Mouse (Mus musculus) limb, embryonic 11.5 days (tissue): Measurements from ENCODE around the gene Slamf9. TPM values are rescaled to one million over a fixed set of nuclear protein-coding genes. Genes with fewer than 3 reads are reported as not detected.

ENCODE experiments used
- ATAC-seq: fragments of 200-750 bp; cut with Nextera tagmentation; 2 replicates; pipeline ENCODE4 v1.8.0; 2017; ENCODE audit warnings: low read depth; ENCODE audit not compliant: insufficient number of reproducible peaks, low FRiP score, low TSS enrichment
- DNase-seq: peaks from one replicate; pipeline ENCODE4 v3.0.0-alpha.2; 2015; ENCODE audit warnings: low spot score
- H3K27ac ChIP-seq: fragments of 300-500 bp; sonication (generic); replicated peaks from 2 replicates; pipeline ENCODE4 v1.5.1; 2014; ENCODE audit warnings: low read depth, mild to moderate bottlenecking, low read length
- H3K27me3 ChIP-seq: fragments of 300-500 bp; sonication (generic); 2 replicates; pipeline ENCODE4 v1.6.1; 2014; ENCODE audit warnings: mild to moderate bottlenecking, low read length, mixed read lengths; ENCODE audit not compliant: control insufficient read depth, insufficient read depth
- H3K36me3 ChIP-seq: fragments of 300-500 bp; sonication (generic); 2 replicates; pipeline ENCODE4 v1.6.1; 2014; ENCODE audit warnings: mild to moderate bottlenecking, low read length, moderate library complexity, mixed read lengths; ENCODE audit not compliant: control insufficient read depth, insufficient read depth
- H3K4me1 ChIP-seq: fragments of 300-500 bp; sonication (generic); 2 replicates; pipeline ENCODE4 v1.6.1; 2014; ENCODE audit warnings: low read length, mixed read lengths; ENCODE audit not compliant: control insufficient read depth, insufficient read depth
- H3K4me2 ChIP-seq: fragments of 300-500 bp; sonication (generic); 2 replicates; pipeline ENCODE4 v1.6.1; 2014; ENCODE audit warnings: low read depth, mild to moderate bottlenecking, moderate library complexity; ENCODE audit not compliant: severe bottlenecking
- H3K4me3 ChIP-seq: fragments of 300-500 bp; sonication (generic); 2 replicates; pipeline ENCODE4 v1.5.1; 2014; ENCODE audit warnings: low read depth, low read length
- H3K9ac ChIP-seq: fragments of 300-500 bp; sonication (generic); 2 replicates; pipeline ENCODE4 v1.6.1; 2014; ENCODE audit warnings: mild to moderate bottlenecking, low read length
- H3K9me3 ChIP-seq: fragments of 300-500 bp; sonication (generic); 2 replicates; pipeline ENCODE4 v1.6.1; 2016; ENCODE audit warnings: low read length; ENCODE audit not compliant: control insufficient read depth
- WGBS: fragments of 180-500 bp; shearing (Covaris S2); extraction: QIAGEN DNeasy Blood & Tissue Kit; methylation state at CpG from one replicate; pipeline ENCODE4 v1.1.7; 2014; 5-methylcytosine and 5-hydroxymethylcytosine counted together
- polyA plus RNA-seq: library from polyadenylated mRNA; unstranded; fragments of >200 nt; fragmentation: Nextera tagmentation; extraction: Ambion mirVana; gene quantifications from 2 replicates; pipeline ENCODE4 v1.2.1, GENCODE M21; 2014

The Slamf9 gene
- polyA plus RNA-seq, 1 experiment from 2014 or later, result 0.25 TPM

DNA sequence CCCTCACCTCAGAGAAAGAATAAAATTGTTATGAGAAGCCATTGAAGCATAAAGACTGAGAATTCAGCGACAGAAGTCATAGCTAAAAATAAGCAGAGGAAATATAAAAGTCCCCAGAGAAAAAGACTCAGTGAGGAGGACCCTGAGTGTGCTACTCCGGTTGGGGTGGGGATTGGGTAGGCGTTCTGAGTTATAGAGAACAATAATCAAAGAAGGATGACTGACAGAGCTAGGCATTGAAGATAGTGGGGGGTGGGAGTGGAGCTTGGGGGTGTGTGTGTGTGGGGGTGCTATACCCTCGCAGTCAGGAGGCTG is 41.4 kb upstream of the Slamf9 start:
- no peak overlapping the region for H3K9ac ChIP-seq
- DNase-seq, result no peak
- H3K4me1 ChIP-seq, result no peaks in the 10 kb centered on the region
- no peak for ATAC-seq
- H3K9me3 ChIP-seq, result no peaks in the 10 kb centered on the region
- no peak overlapping the region for H3K4me2 ChIP-seq
- no peaks in the 10 kb centered on the region for H3K27me3 ChIP-seq
- 87% methylated on average over 4 of the region's 4 CpGs for WGBS
- H3K27ac ChIP-seq, result no peak overlapping the region
- H3K4me3 ChIP-seq, result no peak overlapping the region
- no peaks in the 10 kb centered on the region for H3K36me3 ChIP-seq

DNA sequence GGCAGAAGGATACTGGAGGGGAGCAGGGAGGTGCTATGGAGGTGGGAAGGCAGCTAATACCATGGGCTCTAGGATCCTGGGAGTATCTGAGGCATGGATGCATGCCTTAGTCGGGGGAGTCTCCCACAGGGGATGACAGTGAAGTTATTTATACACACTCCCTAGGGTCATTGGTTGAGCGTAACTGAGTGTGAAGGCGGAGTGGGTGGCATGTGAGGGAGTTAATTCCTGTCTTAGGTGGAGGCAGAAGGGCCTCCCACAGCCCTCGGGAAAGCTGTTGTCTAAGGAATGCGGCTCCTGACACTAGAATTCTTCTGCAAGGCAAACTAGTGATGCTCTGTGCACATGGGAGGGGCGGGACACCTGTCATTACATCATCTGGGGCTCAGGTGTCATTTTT is 38.4 kb upstream of the Slamf9 start:
- no peaks in the 10 kb centered on the region for H3K4me1 ChIP-seq
- H3K27ac ChIP-seq, result no peak overlapping the region
- H3K4me3 ChIP-seq, result no peak overlapping the region
- H3K36me3 ChIP-seq, result no peaks in the 10 kb centered on the region
- WGBS, result 57% methylated on average over 6 of the region's 6 CpGs
- no peaks in the 10 kb centered on the region for H3K27me3 ChIP-seq
- DNase-seq, result no peak
- no peak; the same call in 1 of the 2 replicates for ATAC-seq
- H3K4me2 ChIP-seq, result no peak overlapping the region
- H3K9me3 ChIP-seq, result no peaks in the 10 kb centered on the region
- H3K9ac ChIP-seq, result no peak overlapping the region

DNA sequence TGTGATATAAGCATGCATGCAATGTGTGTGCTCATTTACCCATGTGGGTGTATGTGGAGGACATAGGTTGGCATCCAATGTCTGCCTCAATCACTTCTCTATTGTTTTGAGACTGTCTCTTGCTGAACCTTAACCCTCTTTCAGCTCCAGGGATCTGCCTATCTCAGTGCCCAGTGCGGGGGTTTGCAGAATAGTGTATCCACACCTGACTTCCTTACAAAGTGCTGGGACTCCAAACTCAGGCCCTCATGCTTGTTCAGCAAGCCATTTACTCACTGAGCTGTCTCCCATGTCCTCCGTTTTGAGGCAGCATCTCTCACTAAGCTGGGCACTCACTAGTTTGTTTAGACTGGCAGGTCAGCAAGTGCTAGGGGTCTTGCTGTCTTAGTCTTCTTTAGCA is 36.5 kb upstream of the Slamf9 start:
- ATAC-seq, result no peak
- WGBS, result 82% methylated on average over 2 of the region's 2 CpGs
- H3K36me3 ChIP-seq, result no peaks in the 10 kb centered on the region

DNA sequence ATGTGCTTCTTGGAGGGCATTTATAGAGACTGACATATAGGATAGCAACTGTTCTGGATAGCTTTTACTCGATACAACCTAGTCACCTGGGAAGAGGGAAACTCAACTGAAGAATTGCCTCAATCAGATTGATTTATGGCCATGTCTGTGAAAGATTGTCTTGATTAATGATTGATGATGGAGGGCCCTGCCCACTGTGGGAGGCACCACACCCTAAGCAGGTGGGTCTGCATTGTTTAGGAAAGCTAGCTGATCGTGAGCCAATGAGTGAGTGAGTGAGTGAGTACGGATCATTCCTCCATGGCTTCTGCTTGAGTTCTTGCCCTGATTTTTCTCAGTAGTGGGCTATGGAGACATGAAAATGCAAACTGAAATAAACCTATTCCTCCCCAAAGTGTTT is 34.6 kb upstream of the Slamf9 start:
- Histone ChIP-seq H3K36me3 (no peaks in the 10 kb centered on the region), H3K9ac (no peak overlapping the region), H3K9me3 (no peaks in the 10 kb centered on the region), H3K4me3 (no peak overlapping the region), H3K27ac (no peak overlapping the region), H3K4me2 (no peak overlapping the region), H3K27me3 (no peaks in the 10 kb centered on the region), H3K4me1 (no peaks in the 10 kb centered on the region)
- ATAC-seq (no peak), DNase-seq (no peak)
- 82% methylated on average over 3 of the region's 3 CpGs for WGBS

More for the DNA sequence above, 36.5 kb upstream of the Slamf9 start:
- no peak for DNase-seq
- Histone ChIP-seq H3K4me1 (no peaks in the 10 kb centered on the region), H3K9me3 (no peaks in the 10 kb centered on the region), H3K9ac (no peak overlapping the region), H3K27ac (no peak overlapping the region), H3K27me3 (no peaks in the 10 kb centered on the region), H3K4me3 (no peak overlapping the region), H3K4me2 (no peak overlapping the region)

DNA sequence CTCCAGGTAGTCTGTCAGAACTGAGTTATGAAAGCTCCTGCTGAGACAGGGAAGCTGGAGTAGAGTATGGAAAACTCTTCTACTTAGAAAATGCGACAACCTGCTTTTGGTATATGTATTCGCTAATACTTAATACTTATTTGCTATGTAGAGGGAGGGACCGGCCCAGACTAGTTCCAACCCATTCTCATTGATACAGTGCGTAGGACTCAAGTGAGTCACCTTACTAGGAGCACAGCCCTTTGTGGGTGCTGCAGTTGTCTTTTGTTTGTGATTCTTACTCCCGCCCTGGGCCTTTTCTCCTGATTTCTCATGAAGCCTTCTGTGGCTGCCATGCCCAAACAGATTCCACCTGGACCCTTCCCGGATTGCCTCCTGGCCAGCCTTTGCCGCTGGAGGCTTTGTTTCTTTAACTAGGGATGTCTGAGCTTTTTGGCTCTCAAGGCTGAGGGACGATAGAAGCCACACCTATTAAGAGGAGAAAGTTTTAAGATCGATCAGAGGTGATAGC is 33.2 kb upstream of the Slamf9 start:
- DNase-seq (no peak), ATAC-seq (no peak)
- Histone ChIP-seq H3K27ac (no peak overlapping the region), H3K4me2 (no peak overlapping the region), H3K36me3 (no peaks in the 10 kb centered on the region), H3K4me3 (no peak overlapping the region), H3K9me3 (no peaks in the 10 kb centered on the region), H3K9ac (no peak overlapping the region), H3K27me3 (no peaks in the 10 kb centered on the region), H3K4me1 (no peaks in the 10 kb centered on the region)
- 86% methylated on average over 9 of the region's 9 CpGs for WGBS

DNA sequence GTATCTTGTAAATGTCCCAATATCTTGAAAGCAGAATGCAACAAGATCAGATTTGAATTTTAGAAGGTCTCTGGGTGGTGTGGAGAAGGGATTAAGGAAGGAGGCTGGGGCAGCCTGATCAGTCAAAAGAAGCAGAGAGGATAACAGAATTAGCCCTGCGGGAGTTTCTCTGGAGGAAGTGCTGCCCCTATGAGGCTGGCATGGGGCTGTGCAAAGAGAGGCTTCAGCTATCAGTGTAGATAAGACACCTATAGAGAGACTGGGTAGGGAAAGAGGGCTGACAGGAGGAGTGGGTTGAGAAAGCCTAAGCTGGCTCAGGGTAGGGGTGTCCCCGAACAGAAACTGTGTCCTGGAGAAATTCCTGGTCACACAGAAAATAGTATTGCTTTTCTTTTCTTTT is 24.9 kb upstream of the Slamf9 start:
- ATAC-seq (no peak), DNase-seq (no peak)
- no peak overlapping the region for H3K4me3 ChIP-seq
- no peak overlapping the region for H3K4me2 ChIP-seq
- no peaks in the 10 kb centered on the region for H3K4me1 ChIP-seq
- H3K27me3 ChIP-seq, result no peaks in the 10 kb centered on the region
- WGBS, result 53% methylated on average over 2 of the region's 2 CpGs
- no peaks in the 10 kb centered on the region for H3K36me3 ChIP-seq
- no peak overlapping the region for H3K9ac ChIP-seq
- H3K9me3 ChIP-seq, result no peaks in the 10 kb centered on the region
- H3K27ac ChIP-seq, result no peak overlapping the region

DNA sequence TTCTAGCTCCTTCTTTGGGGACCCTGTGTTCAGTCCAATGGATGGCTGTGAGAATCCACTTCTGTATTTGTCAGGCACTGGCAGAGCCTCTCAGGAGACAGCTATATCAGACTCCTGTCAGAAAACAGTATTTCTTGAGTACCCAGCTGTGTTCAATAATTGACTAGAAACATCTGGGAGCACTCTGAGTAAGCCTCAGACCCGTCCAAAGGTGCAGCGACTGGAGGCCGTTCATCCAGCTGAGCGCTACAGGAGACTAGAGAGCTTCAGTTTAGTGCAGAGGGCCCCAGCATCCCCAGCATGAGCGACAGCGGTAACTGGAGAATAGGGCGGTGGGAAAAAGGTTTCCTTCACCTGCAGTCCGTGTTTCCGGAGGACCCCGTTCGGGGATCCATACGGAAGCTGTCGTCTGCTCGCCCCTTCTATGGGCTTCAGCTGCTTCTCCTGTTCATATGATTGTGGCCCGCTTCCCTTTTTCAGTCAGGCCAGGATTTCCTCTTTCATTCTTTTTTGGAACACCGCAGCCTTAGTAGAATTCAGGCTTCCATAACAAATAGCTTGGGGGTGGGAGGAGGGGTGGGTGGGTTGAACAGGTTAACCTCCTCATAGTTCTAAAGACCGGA is 24.2 kb upstream of the Slamf9 start:
- Histone ChIP-seq H3K9me3 (no peaks in the 10 kb centered on the region), H3K9ac (no peak overlapping the region), H3K4me2 (peak overlapping the region; percentile 19; the same call in 1 of the 2 replicates), H3K27me3 (no peaks in the 10 kb centered on the region), H3K27ac (no peak overlapping the region), H3K4me3 (no peak overlapping the region), H3K36me3 (no peaks in the 10 kb centered on the region), H3K4me1 (no peaks in the 10 kb centered on the region)
- no peak for ATAC-seq
- peak; percentile 30 for DNase-seq
- 30% methylated on average over 17 of the region's 17 CpGs for WGBS

DNA sequence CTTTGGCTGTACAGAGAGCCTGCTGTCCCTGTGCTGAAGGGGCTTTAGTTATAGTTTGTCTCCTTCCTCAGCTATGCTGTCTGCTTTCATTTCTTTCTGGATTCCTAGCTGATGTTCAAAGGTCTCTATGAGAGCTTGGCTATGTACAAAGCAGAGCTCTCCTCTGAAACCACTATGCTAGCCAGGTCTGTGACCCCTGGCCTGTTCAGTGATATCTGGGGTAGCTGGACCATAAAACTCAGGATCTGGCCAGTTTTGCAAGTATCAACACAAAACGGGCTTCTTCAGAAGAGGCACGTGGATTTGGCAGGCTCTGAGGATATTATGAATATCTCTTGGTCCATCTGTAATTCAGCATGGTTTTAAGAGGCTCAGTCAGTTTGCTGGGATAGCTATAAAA is 22.2 kb upstream of the Slamf9 start:
- H3K27me3 ChIP-seq, result no peaks in the 10 kb centered on the region
- H3K4me2 ChIP-seq, result no peak overlapping the region
- H3K9me3 ChIP-seq, result no peaks in the 10 kb centered on the region
- no peaks in the 10 kb centered on the region for H3K36me3 ChIP-seq
- H3K4me1 ChIP-seq, result no peaks in the 10 kb centered on the region
- no peak overlapping the region for H3K9ac ChIP-seq
- WGBS, result 73% methylated on average over 2 of the region's 2 CpGs
- H3K27ac ChIP-seq, result no peak overlapping the region
- ATAC-seq (no peak), DNase-seq (no peak)
- no peak overlapping the region for H3K4me3 ChIP-seq

DNA sequence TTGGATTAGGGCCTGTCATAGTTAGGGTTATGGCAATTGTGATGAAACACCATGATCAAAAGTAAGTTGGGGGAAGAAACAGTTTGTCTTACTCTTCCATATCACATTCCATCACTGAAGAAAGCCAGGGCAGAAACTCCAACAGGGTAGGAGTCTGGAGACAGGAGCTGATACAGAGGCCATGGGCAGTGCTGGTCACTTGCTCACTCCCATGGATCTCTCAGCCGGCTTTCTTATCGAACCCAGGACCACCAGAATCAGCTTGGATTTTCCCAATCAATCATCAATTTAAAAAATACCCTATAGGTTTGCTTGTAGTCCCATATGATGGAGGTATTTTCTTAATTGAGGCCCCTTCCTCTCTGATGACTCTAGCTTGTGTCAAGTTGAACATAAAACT is 21.3 kb upstream of the Slamf9 start:
- Histone ChIP-seq H3K36me3 (no peaks in the 10 kb centered on the region), H3K4me2 (no peak overlapping the region), H3K9ac (no peak overlapping the region), H3K27ac (no peak overlapping the region), H3K9me3 (no peaks in the 10 kb centered on the region), H3K27me3 (no peaks in the 10 kb centered on the region), H3K4me1 (no peaks in the 10 kb centered on the region), H3K4me3 (no peak overlapping the region)
- DNase-seq, result no peak
- 91% methylated on average over 2 of the region's 2 CpGs for WGBS
- ATAC-seq, result no peak
